In genomic region chr15:77236055-77236567, GRCm38 (mm10) we compare ENCODE assay signal across 14 mouse cellular contexts.
A peak's percentile ranks its signal among the peaks of the same experiment; 100 is the strongest.
DNase-seq lines count a peak whose midpoint lies in the region; ATAC-seq and TF ChIP-seq lines count a peak whose summit lies in the region.
"Had no signal": no experiment of that assay in that cellular context is flagged by ENCODE, and none has a peak within 500 bp of the region (broad histone marks: within the 10 kb centered on the region; RNA-seq: fewer than 3 reads in every experiment).

No protein-coding gene starts in this region.

- no peak for TF ChIP-seq CTCF in liver, adult 2 months (IDR thresholded peaks at IDR 0.05; ENCODE audit: low read depth, low read length)
- TF ChIP-seq CTCF in lung, embryonic 14.5 days (IDR thresholded peaks at IDR 0.05; ENCODE audit: low read depth) = no peak

- H3K79me2 ChIP-seq in liver, adult 2 months (ENCODE audit: control insufficient read depth, insufficient read depth, low read length) = peaks cover 35% of the 10 kb centered on the region

- peak; percentile 56 to 74 for DNase-seq in heart, adult 18-20 months
- DNase-seq in heart, postnatal 14 days = no peak
- DNase-seq in liver, adult 2 months (ENCODE audit: extremely low read depth, low read depth, low spot score) = peak; percentile 90
- no peak for DNase-seq in liver
- DNase-seq in lung, embryonic 14.5 days = peak; percentile 48
- no peak for DNase-seq in embryo, embryonic 10.5 days (ENCODE audit: low spot score)
- no peak for DNase-seq in right cerebral cortex, adult 18-20 months
- DNase-seq: adrenal gland, adult 8-10 months; B cell, adult 2 months; layer of hippocampus, adult 9-11 months had no signal

- intact Hi-C loops in heart, postnatal 14 days (cut with DNase I) = no loop called here

- H3K27ac ChIP-seq in liver, adult 2 months (replicated peaks; ENCODE audit: insufficient read depth, low read depth, low read length) = peak overlapping the region; percentile 87
- no peak overlapping the region for H3K27ac ChIP-seq in lung, embryonic 14.5 days (ENCODE audit: low read depth)
- no peak overlapping the region for H3K27ac ChIP-seq in midbrain, embryonic 13.5 days
- H3K27ac ChIP-seq: hindbrain, embryonic 14.5 days; limb, embryonic 15.5 days had no signal

- peaks cover 28% of the 10 kb centered on the region for H3K4me1 ChIP-seq in liver, adult 2 months (ENCODE audit: control insufficient read depth, insufficient read depth, low read length)
- H3K4me1 ChIP-seq in lung, embryonic 14.5 days (ENCODE audit: insufficient read depth) = peaks cover 11% of the 10 kb centered on the region; the same call in 1 of the 2 replicates
- H3K4me1 ChIP-seq in midbrain, embryonic 13.5 days (replicated peaks) = peaks cover 43% of the 10 kb centered on the region

- TF ChIP-seq POLR2A in liver, adult 2 months (IDR thresholded peaks at IDR 0.05; ENCODE audit: extremely low read depth, insufficient read depth, low read length) = no peak

- no peak overlapping the region for H3K4me2 ChIP-seq in lung, embryonic 14.5 days
- H3K4me2 ChIP-seq in midbrain, embryonic 13.5 days (replicated peaks) = no peak overlapping the region
- H3K4me2 ChIP-seq: hindbrain, embryonic 14.5 days; limb, embryonic 15.5 days; midbrain, embryonic 11.5 days had no signal

- no peak overlapping the region for H3K4me3 ChIP-seq in liver, adult 2 months (ENCODE audit: insufficient read depth, low read depth, low read length)
- no peak overlapping the region for H3K4me3 ChIP-seq in lung, embryonic 14.5 days (ENCODE audit: low read depth, low read length)
- no peak overlapping the region for H3K4me3 ChIP-seq in midbrain, embryonic 13.5 days (replicated peaks)
- H3K4me3 ChIP-seq: limb, embryonic 15.5 days had no signal

- ATAC-seq in lung, embryonic 14.5 days (ENCODE audit: insufficient read depth) = no peak
- ATAC-seq in midbrain, embryonic 13.5 days = no peak

- no peaks in the 10 kb centered on the region for H3K27me3 ChIP-seq in liver, adult 2 months (ENCODE audit: control insufficient read depth, insufficient read depth, low read length)
- H3K27me3 ChIP-seq in lung, embryonic 14.5 days (ENCODE audit: insufficient read depth, low read length) = no peaks in the 10 kb centered on the region
- no peaks in the 10 kb centered on the region for H3K27me3 ChIP-seq in midbrain, embryonic 13.5 days
- H3K27me3 ChIP-seq: limb, embryonic 15.5 days had no signal

- no peak overlapping the region for H3K9ac ChIP-seq in liver, adult 2 months (ENCODE audit: low read depth, low read length)
- H3K9ac ChIP-seq in lung, embryonic 14.5 days = no peak overlapping the region
- no peak overlapping the region for H3K9ac ChIP-seq in midbrain, embryonic 13.5 days (replicated peaks)
- H3K9ac ChIP-seq: hindbrain, embryonic 14.5 days; limb, embryonic 15.5 days had no signal

- no peaks in the 10 kb centered on the region for H3K36me3 ChIP-seq in liver, adult 2 months (ENCODE audit: control insufficient read depth, insufficient read depth, low read length)
- H3K36me3 ChIP-seq in lung, embryonic 14.5 days (ENCODE audit: insufficient read depth) = no peaks in the 10 kb centered on the region
- no peaks in the 10 kb centered on the region for H3K36me3 ChIP-seq in midbrain, embryonic 13.5 days
- H3K36me3 ChIP-seq: limb, embryonic 15.5 days had no signal

- H3K9me3 ChIP-seq in lung, embryonic 14.5 days (ENCODE audit: low read depth, low read length) = no peaks in the 10 kb centered on the region
- no peaks in the 10 kb centered on the region for H3K9me3 ChIP-seq in midbrain, embryonic 13.5 days
- H3K9me3 ChIP-seq: limb, embryonic 15.5 days had no signal

- 3% methylated on average over 7 of the region's 7 CpGs for WGBS in liver, adult 2 months
- 35% methylated on average over 7 of the region's 7 CpGs for WGBS in lung, embryonic 14.5 days
- WGBS in midbrain, embryonic 13.5 days = 82% methylated on average over 7 of the region's 7 CpGs

Comparison
In these comparisons a context has a peak if more than half of its experiments do, and no peak if none do; other contexts are left out.
1. DNase-seq: peak in heart, adult 18-20 months (2 of 2), liver, adult 2 months (single experiment) and lung, embryonic 14.5 days (single experiment); none in heart, postnatal 14 days (0 of 2), liver (single experiment), embryo, embryonic 10.5 days (single experiment) and right cerebral cortex, adult 18-20 months (single experiment).